Mouse (Mus musculus): ENCODE results near the gene Pax7. TPM values are rescaled to one million over a fixed set of nuclear protein-coding genes. Genes with fewer than 3 reads are reported as not detected.

Gene Pax7
- polyA plus RNA-seq, 1 experiment = not detected

DNA sequence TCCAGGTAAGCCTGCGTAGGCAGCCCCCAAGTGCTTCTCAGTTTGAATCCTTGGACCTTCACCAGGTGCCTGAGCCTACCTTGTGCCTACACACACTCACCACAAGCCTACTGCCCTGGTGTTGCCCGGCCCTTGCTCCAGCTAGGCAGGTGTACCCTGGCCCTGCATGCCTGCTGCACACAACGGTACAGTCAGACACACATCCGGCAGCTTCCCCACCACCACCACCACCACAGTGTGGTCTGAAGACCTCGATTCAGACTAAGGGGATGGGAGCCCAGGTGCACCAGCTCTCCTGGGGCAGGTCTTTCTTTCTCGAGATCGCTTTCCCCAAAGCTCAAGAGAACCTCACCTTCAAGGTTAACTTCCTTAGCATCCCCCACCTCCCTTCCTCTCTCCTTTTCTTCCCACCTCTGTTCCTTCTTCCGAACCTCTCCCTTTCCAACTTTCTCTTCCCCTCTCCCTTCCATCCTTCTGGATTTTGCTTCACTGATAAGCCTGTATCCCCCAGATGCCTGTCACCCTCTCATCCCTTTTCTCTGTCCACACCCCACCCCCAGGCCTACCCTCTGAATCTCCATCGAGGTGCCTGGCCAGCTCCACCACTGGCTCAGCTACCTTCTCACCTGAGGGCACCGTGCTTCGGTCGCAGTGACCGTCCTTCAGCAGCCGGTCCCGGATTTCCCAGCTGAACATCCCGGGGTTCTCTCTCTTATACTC, 4.3 kb downstream of the Pax7 start:
- Histone ChIP-seq H3K4me1 (ENCODE audit: control insufficient read depth, insufficient read depth, low read length) (no peaks in the 10 kb centered on the region), H3K4me3 (replicated peaks; ENCODE audit: control insufficient read depth, low read depth, low read length) (no peak overlapping the region), H3K27ac (ENCODE audit: control insufficient read depth, insufficient read depth, low read depth, low read length, poor library complexity) (no peak overlapping the region)
- 6% methylated on average over 16 of the region's 16 CpGs for WGBS
- TF ChIP-seq CTCF (IDR thresholded peaks at IDR 0.05; ENCODE audit: control insufficient read depth, insufficient read depth, low read length) = no peak
- no peak for TF ChIP-seq POLR2A (IDR thresholded peaks at IDR 0.05; ENCODE audit: borderline replicate concordance, control insufficient read depth, low read depth, low read length)

DNA sequence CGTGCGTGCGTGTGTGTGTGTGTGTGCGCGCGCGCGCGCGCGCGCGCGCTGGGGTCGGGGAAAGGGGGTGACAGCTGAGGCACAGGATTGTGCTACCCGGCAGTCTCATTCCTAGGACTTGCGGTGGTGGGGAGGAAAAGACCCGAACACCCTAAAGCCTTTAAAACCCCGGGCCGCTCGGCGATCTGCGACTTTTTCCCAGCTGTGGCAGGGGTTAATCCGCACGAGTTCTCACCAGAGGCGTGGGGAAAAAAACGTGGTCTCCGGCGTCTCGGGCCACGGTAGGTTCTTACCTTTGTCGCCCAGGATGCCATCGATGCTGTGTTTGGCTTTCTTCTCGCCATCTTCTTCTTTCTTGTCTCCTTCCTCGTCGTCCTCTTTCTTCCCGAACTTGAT, 5.0 kb downstream of the Pax7 start:
- H3K4me3 ChIP-seq (replicated peaks; ENCODE audit: control insufficient read depth, low read depth, low read length) = no peak overlapping the region
- H3K4me1 ChIP-seq (ENCODE audit: control insufficient read depth, insufficient read depth, low read length) = no peaks in the 10 kb centered on the region
- no peak overlapping the region for H3K27ac ChIP-seq (ENCODE audit: control insufficient read depth, insufficient read depth, low read depth, low read length, poor library complexity)
- WGBS = 1% methylated on average over 37 of the region's 37 CpGs
- no peak for TF ChIP-seq POLR2A (IDR thresholded peaks at IDR 0.05; ENCODE audit: borderline replicate concordance, control insufficient read depth, low read depth, low read length)
- no peak for TF ChIP-seq CTCF (IDR thresholded peaks at IDR 0.05; ENCODE audit: control insufficient read depth, insufficient read depth, low read length)

DNA sequence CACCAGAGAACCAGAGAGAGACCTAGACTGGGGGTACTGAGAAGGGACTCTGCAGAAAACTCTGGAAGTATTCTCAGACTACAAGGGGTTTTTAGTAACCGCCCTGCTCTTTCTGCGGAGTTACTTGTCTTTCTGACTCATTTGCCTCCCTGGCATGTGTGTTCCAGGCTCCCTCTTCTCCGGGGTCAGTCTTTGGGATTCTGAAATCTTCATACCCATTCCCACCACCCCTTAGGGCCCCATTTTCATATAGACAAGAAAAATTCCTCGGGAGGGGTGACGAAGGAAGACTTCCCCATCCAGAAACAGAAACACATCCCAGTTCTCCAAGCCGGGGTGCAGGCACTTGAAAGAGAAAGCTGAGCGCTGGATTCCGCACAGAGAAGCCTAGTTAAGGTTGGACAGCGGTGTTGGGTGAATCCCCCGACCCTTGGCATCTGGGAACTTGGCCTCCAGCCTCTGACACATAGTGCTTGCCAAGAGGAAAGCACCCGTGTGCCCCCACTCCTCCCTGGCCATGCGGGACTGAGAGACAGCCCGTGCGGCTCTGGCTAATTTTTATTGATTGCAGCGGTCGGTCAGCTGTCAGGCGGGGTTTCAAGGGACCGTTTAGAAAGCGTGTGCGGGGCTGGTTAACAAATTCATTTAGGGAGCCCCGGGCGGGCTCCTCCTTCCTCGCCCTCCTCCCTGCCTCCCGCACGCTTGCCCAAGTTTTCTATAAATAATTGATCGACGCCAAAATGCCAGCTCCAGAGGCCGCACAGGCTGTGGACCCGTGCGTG, 5.6 kb downstream of the Pax7 start:
- no peaks in the 10 kb centered on the region for H3K4me1 ChIP-seq (ENCODE audit: control insufficient read depth, insufficient read depth, low read length)
- no peak overlapping the region for H3K4me3 ChIP-seq (replicated peaks; ENCODE audit: control insufficient read depth, low read depth, low read length)
- H3K27ac ChIP-seq (ENCODE audit: control insufficient read depth, insufficient read depth, low read depth, low read length, poor library complexity) = no peak overlapping the region
- TF ChIP-seq CTCF (IDR thresholded peaks at IDR 0.05; ENCODE audit: control insufficient read depth, insufficient read depth, low read length) = no peak
- TF ChIP-seq POLR2A (IDR thresholded peaks at IDR 0.05; ENCODE audit: borderline replicate concordance, control insufficient read depth, low read depth, low read length) = no peak
- WGBS = 5% methylated on average over 30 of the region's 30 CpGs

DNA sequence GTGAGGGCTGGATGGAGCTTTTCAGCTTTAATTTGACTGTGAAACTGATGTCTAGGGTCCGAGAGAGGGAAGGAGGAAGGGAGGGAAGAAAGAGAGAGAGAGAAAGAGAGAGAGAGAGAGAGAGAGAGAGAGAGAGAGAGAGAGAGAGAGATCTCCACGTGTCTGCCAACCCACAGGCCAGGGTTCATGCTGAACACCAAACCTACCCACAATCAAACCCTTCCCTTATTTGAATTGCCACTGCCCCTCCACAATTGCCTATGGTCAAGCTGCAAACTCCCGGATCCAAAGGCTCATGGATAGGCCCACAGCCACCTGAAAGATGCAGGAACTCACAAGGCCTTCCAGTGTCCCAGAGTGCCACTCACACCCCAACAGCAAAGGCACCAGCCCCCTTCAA, 7.1 kb downstream of the Pax7 start:
- no peak overlapping the region for H3K27ac ChIP-seq (ENCODE audit: control insufficient read depth, insufficient read depth, low read depth, low read length, poor library complexity)
- no peak for TF ChIP-seq CTCF (IDR thresholded peaks at IDR 0.05; ENCODE audit: control insufficient read depth, insufficient read depth, low read length)
- no peak for TF ChIP-seq POLR2A (IDR thresholded peaks at IDR 0.05; ENCODE audit: borderline replicate concordance, control insufficient read depth, low read depth, low read length)
- H3K4me1 ChIP-seq (ENCODE audit: control insufficient read depth, insufficient read depth, low read length) = no peaks in the 10 kb centered on the region
- 7% methylated on average over 3 of the region's 3 CpGs for WGBS
- no peak overlapping the region for H3K4me3 ChIP-seq (replicated peaks; ENCODE audit: control insufficient read depth, low read depth, low read length)

DNA sequence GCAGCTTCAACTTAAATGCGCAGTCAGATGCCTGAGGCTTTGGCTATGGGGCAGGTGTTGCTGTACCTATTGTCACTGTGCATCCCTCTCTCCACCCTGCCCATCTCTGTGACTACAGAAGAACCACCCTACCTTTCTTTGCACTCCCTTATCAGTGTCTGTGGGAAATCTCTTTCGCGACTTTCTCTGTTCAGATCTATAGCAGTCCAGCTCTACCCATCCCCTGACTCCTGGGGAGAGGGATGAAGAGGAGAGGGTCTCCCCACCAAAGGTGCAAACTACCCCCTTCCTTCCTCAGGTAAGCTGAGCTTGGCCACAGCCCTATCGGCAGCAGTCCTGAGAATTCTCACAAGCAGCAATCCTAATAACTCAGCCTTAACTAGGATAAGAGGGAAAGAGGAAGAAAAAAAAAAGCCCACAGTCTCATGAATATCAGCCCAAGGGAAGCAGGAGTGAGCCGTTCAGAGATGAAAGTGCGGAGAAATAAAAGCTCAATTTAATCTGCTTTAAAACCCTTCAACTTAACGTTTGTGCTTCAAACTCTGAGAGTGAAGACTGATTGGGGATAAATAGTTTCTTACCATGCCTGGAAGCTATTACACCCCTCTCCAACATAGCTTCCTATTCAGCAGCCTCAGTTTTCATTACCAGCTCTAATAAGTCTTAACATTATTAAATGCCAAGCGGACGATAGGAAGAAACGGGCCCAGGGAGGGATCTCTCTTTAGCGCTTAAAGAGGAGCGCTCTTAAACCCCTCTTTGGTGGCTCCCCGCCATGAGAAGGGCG, 7.8 kb downstream of the Pax7 start:
- Histone ChIP-seq H3K4me3 (replicated peaks; ENCODE audit: control insufficient read depth, low read depth, low read length) (no peak overlapping the region), H3K27ac (ENCODE audit: control insufficient read depth, insufficient read depth, low read depth, low read length, poor library complexity) (no peak overlapping the region), H3K4me1 (ENCODE audit: control insufficient read depth, insufficient read depth, low read length) (no peaks in the 10 kb centered on the region)
- 8% methylated on average over 14 of the region's 14 CpGs for WGBS
- TF ChIP-seq CTCF (IDR thresholded peaks at IDR 0.05; ENCODE audit: control insufficient read depth, insufficient read depth, low read length) (no peak), POLR2A (IDR thresholded peaks at IDR 0.05; ENCODE audit: borderline replicate concordance, control insufficient read depth, low read depth, low read length) (no peak)

DNA sequence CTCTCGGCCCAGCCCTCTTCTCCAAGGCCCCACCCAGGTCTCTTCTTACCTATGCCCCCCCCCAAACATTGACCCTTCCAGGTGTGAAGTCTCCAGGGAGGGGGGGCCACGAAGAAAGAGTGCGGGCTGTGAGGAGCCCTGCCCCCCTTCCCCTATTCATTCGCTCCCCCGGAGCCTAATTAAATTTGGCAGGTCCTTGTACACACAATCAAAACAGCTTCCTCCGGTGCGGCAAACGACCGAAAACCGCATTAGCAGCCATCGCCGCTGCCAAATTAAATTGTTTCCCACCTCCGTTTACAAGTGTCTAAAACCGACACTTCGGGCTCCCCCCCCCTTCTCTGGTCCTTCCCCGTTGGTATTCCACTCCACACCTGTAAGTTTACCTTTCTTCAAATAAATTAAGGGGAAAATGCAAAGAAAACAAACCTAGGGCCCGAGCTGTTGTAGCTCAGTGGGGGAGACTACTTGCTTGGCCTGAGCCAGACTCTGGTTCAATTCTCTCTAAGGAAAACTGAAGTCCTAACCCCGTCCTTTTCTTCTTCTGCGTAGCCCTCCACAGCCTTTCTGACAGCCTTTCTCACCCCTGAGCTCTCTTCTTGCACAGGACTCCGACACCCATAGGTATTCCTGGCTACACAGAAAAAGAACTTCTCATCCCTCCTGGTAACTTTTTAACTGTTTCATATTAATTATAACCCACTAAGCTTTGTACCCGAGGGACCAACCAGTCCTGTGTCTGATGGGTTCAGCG, 8.6 kb downstream of the Pax7 start:
- WGBS = 3% methylated on average over 22 of the region's 22 CpGs
- Histone ChIP-seq H3K27ac (ENCODE audit: control insufficient read depth, insufficient read depth, low read depth, low read length, poor library complexity) (no peak overlapping the region), H3K4me3 (replicated peaks; ENCODE audit: control insufficient read depth, low read depth, low read length) (no peak overlapping the region), H3K4me1 (ENCODE audit: control insufficient read depth, insufficient read depth, low read length) (no peaks in the 10 kb centered on the region)
- no peak for TF ChIP-seq CTCF (IDR thresholded peaks at IDR 0.05; ENCODE audit: control insufficient read depth, insufficient read depth, low read length)
- no peak for TF ChIP-seq POLR2A (IDR thresholded peaks at IDR 0.05; ENCODE audit: borderline replicate concordance, control insufficient read depth, low read depth, low read length)

DNA sequence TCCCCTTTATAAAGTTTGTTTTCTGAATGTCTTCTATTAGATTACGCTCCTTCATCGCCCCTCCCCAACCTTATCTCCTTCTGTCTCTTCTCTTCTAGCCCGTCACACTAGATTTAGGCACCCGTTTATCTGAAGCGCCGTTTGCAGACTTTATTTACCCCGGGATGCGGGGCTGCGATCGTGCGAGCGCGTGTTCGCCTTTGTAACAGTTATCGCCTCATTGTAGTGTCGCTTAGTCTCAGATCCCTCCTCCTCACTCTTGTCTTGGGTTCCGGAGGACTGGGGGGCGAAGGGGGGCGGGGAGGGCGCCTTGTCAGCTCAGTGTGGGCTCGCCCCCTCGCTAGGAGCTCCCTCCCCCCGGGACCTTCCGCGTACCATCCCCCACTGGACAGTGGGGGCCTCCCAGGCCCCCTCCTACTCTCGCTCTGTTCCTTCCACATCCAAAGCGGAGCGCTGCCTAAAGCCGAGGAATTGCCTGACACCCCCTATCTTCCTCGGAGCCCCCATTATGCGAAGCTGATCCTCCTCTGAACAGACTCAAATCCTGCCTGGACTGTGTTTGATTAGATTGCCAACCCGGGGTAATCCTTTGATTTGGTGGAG, 9.4 kb downstream of the Pax7 start:
- TF ChIP-seq POLR2A (IDR thresholded peaks at IDR 0.05; ENCODE audit: borderline replicate concordance, control insufficient read depth, low read depth, low read length) = no peak
- TF ChIP-seq CTCF (IDR thresholded peaks at IDR 0.05; ENCODE audit: control insufficient read depth, insufficient read depth, low read length) = no peak
- H3K4me3 ChIP-seq (replicated peaks; ENCODE audit: control insufficient read depth, low read depth, low read length) = no peak overlapping the region
- H3K27ac ChIP-seq (ENCODE audit: control insufficient read depth, insufficient read depth, low read depth, low read length, poor library complexity) = no peak overlapping the region
- 8% methylated on average over 32 of the region's 32 CpGs for WGBS
- no peaks in the 10 kb centered on the region for H3K4me1 ChIP-seq (ENCODE audit: control insufficient read depth, insufficient read depth, low read length)

All from bone marrow, adult 2 months (tissue).